Mouse (Mus musculus): ENCODE measurements around the gene Clec2i.
A peak's percentile ranks its signal among the peaks of the same experiment; 100 is the strongest.
"Not testable (repeated sequence)": the region's sequence is repeated elsewhere in the genome, so short reads cannot be mapped to it uniquely, and the experiment has no call there.

The Clec2i gene

DNA sequence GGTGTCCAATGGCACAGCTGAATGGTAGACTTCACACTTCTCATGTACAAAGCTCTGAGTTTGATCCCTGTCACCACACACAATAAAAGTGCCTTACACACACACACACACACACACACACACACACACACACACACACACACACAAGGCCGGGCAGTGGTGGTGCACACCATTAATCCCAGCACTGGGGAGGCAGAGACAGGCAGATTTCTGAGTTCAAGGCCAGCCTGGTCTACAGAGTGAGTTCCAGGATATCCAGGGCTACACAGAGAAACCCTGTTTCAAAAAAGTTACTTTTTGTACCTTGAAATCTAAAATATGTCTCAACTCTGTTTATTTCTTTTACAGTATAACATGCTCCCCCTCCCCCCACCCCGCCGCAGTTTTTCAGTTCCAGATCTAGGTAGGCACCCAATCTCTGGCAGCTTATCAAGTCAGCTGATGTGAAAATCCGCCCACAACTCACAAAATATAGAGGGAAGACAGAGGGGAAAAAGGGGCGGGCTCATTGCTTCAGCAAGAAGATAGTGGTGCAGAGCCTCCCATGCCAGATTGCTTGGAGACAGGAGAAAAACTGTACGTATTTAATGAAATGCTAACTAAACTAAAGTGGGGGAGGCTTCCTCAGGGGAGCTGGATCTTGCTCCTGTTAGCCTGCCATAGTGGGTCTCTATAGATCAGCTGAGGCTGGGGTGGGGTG, at the start of gene Clec2i:
TSS of gene Clec2i (plus strand) at position 498 of the 700 bp plus-strand sequence.
- peak; percentile 10 to 18 for DNase-seq (ENCODE audit: low spot score in 2 of 2)

DNA sequence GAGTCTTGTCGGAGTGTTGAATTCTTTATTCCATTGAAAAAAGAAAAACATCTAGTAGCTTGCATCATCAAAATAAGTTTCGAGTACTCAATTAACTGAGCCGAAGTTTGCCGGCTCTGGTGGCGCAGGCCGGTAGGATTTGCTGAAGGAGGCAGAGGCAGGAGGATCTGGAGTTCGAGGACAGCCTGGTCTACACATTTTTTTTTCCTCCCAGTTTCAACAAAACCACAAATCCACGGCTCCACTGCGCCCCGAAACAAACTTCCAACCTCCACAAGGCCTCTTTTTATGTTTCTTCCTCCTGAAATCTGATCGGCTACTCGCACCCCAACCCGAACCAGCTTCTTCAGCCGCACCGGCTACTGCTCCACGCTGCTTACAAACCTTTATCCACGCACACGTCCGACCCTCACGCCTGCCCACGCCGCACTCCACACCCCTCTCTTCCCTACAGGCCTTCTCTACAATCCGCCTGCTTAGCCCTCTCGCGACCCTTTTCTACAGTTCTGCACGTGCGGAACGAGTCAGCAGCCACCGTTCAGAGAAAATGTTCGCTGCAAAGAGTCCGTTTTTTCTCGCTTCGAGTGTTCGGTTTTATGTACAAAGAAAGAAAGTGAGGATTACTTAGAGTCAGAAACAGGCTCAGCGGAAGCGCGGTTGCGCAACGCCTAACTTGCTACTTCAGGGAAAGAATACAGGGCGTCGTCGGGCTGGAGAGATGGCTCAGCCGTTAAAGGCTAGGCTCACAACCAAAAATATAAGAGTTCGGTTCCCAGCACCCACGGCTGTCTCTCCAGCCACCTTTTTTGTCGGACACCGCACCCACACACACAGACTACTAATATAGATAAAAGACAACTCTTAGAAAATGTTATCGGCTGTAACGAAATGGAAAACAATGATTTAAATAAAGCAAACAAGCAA, 48.8 kb upstream of the Clec2i start:
- peak; percentile 76 to 88 for DNase-seq (ENCODE audit: low spot score in 2 of 2)

DNA sequence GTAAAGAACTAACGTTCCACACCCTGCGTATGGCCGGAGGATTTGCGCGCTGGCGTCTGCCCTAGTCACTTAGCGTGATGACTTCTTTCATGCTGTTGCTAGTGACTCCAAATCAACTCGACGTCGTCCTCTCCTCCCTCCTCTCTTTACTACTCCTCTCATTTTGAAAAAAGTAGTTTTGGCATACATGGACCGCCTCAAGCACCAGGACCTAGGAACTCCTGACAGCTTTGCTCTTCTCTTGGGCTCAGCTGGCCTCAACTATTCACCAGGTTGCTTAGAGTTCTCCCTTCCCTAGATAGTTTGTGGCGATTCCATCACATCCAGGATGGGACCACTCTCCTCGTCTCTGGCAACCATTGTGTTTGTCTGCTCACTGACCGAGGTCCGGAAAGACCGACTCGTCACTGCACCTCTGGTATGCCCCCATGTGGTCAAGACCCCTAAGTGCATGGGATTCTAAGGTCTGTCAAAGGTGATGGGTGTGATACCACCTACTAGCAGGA, 48.1 kb upstream of the Clec2i start:
- DNase-seq (ENCODE audit: low spot score in 2 of 2), result peak; percentile 69 to 75

DNA sequence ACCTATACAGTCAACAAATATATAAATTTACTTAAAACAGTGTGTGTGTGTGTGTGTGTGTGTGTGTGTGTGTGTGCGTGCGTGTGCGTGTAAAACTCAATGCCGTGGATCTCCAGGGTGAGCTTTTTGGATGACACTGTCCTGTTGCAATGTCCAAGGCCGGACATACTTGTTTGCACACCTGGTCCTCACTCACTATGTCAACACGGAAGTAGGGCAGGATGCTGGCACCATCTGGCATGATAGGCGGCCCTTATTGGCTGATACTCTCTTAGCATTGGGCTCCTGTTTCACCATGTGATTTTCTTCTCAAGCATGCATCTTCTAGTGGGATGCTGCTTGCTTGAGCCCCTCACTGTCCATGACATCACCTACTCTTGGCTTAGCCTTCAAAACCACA, 47.5 kb upstream of the Clec2i start:
- no peak for DNase-seq (ENCODE audit: low spot score in 2 of 2)

DNA sequence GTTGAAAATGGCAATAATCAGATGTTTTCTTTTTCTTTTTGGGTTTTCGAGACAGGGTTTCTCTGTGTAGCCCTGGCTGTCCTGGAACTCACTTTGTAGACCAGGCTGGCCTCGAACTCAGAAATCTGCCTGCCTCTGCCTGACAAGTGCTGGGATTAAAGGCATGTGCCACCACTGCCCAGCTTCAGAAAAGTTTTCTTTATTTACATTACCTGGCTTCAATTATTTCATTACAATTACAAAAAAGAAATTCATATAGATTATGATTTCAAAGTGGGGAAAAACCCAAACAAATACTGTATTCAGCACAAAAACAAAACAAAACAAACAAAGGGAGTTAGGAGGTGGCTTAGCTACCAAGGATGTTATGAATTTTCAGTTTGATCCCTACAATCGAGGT, 46.7 kb upstream of the Clec2i start:
- not testable (repeated sequence) for DNase-seq (ENCODE audit: low spot score in 2 of 2)

DNA sequence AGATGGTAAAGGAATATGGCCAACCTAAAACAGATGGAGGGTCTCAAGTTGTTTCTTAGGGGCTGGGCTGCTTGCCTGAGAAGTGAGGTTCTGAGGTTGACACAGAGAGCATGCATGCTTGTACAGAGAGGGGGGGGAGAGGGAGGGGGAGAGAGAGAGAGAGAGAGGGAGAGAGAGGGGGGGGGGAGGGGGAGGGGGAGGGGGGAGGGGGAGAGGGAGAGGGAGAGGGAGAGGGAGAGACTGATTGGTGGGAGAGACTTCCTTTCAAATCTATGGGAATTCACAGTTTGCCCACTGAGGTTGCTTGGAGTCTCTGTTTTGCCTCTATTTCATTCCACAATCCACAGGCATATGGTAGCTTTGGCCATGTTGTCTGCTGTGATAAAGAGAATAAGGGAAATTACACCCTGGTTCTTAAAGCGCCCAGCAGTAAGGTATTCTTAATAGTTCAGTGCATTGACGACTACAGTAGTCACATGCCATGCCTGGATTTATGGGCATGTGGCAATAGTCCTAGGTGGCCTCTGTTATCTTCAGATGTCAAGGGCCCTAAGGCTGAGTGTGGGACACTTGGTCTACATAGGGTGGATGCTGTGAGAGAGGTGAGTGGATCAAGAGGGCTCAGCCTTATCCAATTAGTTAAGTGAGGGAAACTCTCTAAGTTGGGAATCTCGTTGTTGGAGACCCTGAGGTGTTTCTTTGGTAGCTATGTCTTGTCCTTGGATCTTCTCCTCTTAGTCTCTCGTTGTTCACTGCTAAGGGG, 45.9 kb upstream of the Clec2i start:
- no peak for DNase-seq (ENCODE audit: low spot score in 2 of 2)

DNA sequence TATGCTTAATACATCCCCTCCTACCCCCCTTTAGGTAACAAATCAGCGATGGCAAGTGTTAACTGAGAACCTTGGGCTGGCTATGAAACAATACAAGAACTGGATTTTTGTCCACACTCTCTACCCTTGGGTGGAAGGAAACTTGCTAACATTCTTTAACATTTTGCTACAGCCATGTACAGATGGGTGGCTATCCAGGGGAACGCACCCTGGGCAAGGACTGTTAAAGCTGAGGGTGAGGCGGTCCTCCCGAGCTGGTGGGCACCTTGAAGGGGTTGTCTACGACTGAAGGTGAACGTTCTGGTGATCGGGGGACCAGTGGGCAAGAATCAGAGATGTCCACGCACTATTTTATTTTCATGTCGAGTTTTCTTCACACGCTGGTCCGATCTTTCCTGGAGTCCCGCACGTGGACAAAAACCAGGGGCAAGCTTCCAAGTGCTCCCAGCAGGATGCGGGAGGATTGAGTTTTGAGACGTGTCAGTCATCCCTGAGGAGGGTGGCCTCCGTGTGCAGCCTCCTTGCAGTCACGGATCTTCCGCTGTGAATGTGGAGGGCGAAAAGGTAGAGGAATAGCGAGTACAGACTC, 44.9 kb upstream of the Clec2i start:
- DNase-seq (ENCODE audit: low spot score in 2 of 2), result no peak

DNA sequence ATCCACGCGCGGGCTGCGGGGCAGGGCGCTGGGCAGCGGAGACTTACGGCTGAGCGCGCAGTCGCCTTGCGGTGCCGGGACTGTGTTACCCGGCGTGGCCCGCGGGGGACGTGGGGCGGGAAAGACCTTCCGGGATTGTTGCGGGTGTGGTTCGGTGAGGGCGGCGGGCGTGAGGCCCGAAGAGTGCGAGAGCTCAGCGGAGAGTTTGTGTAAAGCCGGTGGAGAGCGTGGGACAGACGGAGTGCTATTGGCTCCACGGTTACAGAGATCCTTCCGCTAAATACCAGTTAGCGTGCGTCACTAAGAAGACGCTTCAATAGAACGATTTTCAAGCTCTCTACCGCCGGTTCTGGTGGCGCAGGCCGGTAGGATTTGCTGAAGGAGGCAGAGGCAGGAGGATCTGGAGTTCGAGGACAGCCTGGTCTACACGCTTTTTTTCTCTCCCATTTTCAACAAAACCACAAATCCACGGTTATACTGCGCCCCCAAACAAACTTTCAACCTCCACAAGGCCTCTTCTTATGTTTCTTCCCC, 44.4 kb upstream of the Clec2i start:
- DNase-seq (ENCODE audit: low spot score in 2 of 2), result peak; percentile 88 to 91

DNA sequence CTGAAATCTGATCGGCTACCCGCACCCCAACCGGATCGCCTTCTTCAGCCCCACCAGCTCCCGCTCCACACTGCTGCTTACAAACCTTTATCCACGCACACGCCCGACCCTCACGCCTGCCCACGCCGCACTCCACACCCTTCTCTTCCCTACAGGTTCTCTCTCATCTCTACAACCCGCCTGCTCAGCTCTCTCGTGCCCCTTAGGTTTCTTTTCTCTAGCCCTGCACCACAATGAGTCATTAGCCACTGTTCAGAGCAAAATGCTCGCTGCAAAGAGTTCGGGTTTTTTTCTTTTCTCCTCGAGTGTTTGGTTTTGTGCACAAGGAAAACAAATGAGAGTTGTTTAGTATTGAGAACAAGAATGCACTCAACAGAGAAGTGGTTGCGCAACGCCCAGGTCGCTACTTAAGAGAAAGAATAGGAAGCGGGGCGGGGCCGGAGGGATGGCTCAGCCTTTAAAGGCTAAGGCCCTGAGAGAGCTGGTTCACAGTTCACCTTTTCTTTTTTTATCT, 43.9 kb upstream of the Clec2i start:
- no peak for DNase-seq (ENCODE audit: low spot score in 2 of 2)

DNA sequence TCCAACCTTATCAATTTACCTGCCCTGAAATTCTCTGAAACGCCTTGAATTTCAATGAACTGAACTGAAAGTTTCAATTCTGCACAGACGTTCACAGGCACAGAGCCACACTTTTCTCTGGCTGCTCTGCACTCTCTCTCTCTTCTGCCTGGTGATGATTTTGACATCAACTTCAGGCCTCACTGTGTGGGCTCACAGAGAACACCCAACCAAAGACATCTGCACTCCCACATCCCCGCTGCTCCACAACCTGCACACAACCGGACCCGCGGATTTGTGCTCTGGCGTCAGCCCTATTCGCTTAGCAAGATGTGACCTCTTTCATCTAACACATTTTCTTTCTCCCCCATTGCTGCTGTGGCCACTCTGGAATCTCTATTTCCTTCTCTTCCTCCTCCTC, 43.3 kb upstream of the Clec2i start:
- DNase-seq (ENCODE audit: low spot score in 2 of 2), result no peak

DNA sequence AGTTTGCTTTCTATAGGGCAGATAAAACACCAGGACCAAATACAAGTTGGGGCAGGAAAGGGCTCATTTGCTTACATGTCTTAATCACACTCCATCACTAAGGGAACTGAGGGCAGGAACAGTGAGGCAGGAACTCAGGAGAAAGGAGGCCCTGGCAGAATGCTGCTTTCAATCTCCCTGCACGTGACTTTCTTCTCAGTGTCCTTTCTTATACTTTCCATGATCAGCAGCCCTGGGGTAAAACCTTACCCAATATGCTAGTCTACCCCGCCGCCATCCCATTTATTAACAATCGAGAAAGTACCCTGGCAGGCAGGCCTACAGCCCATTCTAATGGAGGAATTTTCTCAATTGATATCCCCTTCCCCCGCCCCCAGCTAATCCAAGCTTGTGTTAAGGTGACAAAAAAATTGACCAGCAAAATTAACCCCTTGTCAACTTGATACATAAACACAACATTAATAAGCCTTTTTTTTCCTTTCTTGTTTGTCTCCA, 42.8 kb upstream of the Clec2i start:
- DNase-seq (ENCODE audit: low spot score in 2 of 2), result no peak

DNA sequence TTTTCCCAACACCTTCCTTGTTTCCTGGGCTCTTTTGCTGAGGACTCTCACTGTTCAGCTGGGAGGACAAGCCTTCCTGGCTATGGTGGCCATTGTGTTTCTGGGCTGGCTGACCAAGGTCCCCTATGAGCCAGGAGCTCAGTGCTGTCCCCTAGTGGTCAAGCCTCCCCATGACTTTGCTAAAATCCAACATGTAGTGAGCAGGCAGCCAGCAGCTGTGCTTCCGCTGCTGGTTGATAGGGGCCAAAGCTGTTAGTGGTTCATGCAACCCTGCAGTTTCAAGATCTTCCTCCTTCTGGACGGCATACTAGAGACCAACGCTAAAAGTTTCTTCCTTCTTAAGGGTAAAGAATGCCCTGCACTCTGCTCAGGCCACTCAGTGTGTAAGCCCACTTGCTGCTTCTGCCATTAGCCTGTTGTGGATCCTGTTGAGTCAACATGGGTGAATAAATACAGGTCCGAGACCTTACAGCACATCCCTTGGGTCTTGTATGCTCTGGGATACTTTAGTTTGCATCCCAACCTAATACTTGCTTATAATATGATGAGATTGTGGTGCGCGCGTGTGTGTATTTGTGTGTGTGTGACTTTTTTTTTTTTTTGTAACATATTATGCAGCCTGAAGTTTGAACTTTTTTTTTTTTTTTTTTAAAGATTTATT, 41.9 kb upstream of the Clec2i start:
- peak; percentile 76 to 84 for DNase-seq (ENCODE audit: low spot score in 2 of 2)

DNA sequence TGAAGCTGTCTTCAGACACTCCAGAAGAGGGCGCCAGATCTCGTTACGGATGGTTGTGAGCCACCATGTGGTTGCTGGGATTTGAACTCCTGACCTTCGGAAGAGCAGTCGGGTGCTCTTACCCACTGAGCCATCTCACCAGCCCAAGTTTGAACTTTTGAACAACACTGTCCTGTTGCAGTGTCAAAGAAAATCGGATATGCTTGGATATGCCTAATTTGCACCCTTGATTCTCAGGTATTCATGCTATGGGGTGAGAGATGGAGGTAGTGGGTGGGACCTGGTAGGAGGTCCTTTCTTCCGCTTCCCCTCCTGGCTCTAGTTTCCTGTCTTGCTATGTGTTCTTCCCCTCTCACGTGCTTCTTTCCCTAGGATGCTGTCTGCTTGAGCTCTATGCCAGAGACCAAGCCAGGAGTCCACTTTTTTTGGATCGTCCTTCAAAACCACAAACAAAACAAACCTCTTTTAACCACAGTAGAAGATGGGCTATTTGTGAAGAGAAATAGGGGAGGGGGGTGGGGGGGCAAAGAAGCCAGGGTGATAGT, 41.3 kb upstream of the Clec2i start:
- no peak for DNase-seq (ENCODE audit: low spot score in 2 of 2)

DNA sequence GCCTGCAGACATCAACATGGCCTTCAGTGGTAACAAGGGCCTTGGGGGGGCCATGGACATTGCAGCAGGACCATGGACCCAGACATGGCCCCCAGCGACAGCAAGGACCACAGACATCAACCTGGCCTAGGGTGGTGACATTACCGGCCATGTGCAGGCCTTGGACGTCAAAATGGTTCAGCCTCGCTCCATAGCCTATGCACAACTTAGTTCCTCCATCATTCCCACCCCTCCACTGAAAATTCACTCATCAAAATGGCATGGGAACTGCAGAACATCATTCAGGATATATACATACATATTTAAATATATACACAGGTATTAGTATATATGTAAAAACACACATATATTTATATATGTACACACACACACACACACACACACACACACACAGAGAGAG, 40.0 kb upstream of the Clec2i start:
- DNase-seq (ENCODE audit: low spot score in 2 of 2), result no peak

DNA sequence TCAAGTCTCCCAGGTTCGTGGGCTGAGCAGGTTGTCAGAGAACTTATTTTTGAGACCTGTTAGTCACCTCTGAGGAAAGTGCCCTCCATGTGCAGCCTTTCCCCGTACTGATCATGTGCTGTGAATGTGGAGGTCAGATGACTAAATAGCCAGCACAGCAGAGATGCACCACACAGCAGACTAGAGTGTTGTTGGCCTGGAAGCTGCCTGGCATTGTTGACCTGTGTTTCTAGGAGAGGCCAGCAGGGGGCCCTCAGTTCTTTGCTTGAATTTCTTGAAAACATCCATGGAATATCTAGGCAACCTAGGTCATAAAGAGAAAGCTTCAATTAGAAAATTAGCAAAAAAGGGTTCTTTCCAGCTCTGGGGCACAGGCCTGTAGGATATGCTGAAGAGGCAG, 37.5 kb upstream of the Clec2i start:
- no peak for DNase-seq (ENCODE audit: low spot score in 2 of 2)

DNA sequence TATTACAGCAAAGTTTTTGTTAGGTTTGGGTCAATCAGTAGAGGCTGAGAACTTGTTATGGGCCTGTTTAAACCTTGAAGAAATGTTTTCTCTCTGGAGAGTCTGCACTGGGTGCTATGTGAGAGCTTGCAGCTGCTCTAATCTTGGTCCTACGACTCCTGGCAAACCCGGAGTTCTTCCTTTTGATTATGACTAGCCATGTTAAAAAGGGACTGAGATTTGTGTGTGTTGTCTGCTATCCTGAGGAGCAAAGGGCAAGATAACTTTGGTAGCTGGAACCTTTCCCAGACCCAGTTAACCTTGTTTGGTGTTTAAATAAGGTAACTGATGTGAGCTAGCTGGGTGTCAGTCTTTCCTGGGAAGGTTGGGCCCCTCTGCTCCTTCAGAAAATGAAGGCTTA, 36.7 kb upstream of the Clec2i start:
- DNase-seq (ENCODE audit: low spot score in 2 of 2), result no peak

DNA sequence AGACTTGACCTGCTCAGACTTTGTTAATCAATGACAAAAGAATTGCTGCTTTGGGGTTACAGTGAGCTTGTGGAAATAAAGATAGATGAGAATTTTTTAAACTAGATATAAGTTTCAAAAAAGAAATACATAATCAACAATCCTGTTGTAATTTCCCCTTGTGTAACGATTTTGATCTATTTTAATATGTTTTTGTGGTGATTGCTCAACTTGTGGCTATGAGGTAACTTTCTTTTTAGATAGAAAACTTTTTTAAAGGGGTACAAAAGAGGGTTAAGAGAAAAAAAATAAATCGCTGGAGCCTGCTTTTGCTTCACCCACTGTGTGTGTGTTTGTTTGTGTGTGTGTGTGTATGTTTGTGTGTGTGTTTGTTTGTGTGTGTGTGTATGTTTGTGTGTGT, 36.2 kb upstream of the Clec2i start:
- no peak for DNase-seq (ENCODE audit: low spot score in 2 of 2)

DNA sequence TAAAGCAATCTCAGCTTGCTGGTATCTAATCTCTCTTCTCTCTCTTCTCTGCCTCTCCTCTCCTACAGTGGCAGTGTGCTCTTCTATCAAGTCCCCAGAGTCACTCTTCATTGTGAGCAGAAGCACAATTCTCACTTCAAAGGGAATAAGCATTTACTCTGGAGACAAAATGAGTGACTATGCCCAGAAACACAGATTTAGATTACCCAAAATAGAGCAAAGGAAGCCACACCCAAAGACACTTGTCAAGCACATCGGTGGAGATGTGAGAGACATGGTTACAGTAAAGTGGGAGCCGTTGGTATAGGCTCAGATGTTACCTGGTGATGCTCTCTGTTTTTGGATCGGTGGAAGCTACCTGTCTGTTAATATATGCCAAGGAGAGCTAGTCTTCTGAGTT, 34.6 kb upstream of the Clec2i start:
- DNase-seq (ENCODE audit: low spot score in 2 of 2), result no peak

DNA sequence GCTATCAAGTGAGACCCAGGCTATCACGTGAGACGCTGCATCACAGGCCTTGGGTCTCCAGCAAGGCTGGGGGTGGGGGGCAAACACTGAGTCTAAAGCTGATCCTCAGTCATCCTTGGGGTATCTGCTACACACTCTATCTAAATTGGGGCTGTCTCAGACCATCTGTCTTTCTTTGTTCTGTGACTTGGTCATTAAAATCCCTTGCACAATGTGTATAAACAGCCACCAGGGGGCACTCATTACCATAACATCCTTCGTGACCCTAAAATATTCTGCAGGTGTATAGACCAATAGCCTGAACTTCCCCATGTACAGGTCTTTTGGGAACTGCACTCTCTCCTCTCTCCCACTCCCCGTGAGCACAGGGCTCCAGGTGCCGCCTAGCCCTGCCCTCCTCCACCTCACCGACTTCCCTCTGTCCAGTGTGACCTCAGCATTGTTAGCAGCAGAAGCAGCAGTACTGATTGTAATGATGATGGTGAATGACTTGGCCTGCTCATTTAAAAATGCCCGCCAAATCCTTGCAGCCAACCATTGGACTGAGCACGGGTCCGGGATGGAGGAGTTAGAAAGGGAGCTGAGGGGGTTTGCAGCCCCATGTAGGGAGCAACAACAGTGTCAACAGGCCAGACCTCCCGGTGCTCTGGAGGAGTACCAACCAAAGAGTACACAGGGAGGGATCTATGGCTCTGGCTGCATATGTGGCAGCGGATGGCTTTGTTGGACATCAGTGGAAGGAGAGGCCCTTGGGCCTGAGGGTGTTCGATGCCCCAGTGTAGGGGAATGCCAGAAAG, 33.2 kb upstream of the Clec2i start:
- DNase-seq (ENCODE audit: low spot score in 2 of 2), result peak in 1 of 2 experiments; percentile 61
